Mouse (Mus musculus) embryonic fibroblast, embryonic 13.5 days (primary cell): ENCODE measurements around the gene Ube2c.

Experiments used
- CTCF ChIP-seq: IDR thresholded peaks from 2 replicates; pipeline ENCODE4 v1.5.1; 2011; ENCODE audit warnings: mild to moderate bottlenecking, control low read depth, low read length, moderate library complexity, borderline replicate concordance; ENCODE audit not compliant: insufficient read depth
- POLR2A ChIP-seq: IDR thresholded peaks from 2 replicates; pipeline ENCODE4 v1.6.1; 2011; ENCODE audit warnings: low read depth, mild to moderate bottlenecking, control low read depth, low read length, moderate library complexity

DNA sequence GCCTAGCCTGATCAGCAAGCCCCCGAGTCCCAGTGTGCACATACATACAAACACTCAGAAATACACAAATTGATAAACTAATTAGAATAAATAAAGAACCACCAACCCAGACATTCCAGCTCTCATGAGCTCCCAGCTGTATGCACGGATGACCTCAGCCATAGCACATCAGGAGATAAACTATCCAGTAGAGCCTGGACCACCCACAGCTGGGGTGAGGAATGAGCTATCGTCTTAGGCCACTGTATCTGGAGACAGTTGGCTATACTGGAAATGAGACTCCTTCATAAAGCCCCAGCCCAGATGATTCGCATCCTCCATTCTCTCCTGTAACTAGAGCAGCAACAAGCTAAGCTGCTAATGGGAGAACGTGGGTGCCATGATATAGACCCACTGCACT is 34.9 kb upstream of the Ube2c start:
- no peak for TF ChIP-seq CTCF
- TF ChIP-seq POLR2A: no peak
